26 mouse cellular contexts compared by ENCODE assay signal in genomic region chr15:74169331-74169730, GRCm38 (mm10).
"Had no signal": no experiment of that assay in that cellular context is flagged by ENCODE, and none has a peak within 500 bp of the region (broad histone marks: within the 10 kb centered on the region; RNA-seq: fewer than 3 reads in every experiment).

No protein-coding gene starts in this region.

- H3K4me3 ChIP-seq: heart, adult 2 months; heart, embryonic 13.5 days; heart, embryonic 15.5 days; hindbrain, embryonic 13.5 days; hindbrain, embryonic 15.5 days; kidney, embryonic 15.5 days; limb, embryonic 13.5 days; limb, embryonic 15.5 days; liver, embryonic 12.5 days had no signal

- H3K9ac ChIP-seq: heart, embryonic 13.5 days; heart, embryonic 15.5 days; hindbrain, embryonic 13.5 days; hindbrain, embryonic 15.5 days; kidney, embryonic 15.5 days; limb, embryonic 13.5 days; limb, embryonic 15.5 days; liver, embryonic 12.5 days had no signal

- ATAC-seq: hindbrain, postnatal 0 days; intestine, embryonic 16.5 days; liver, embryonic 12.5 days had no signal

- H3K4me2 ChIP-seq: heart, embryonic 11.5 days; heart, embryonic 13.5 days; heart, embryonic 15.5 days; hindbrain, embryonic 13.5 days; hindbrain, embryonic 15.5 days; kidney, embryonic 15.5 days; limb, embryonic 13.5 days; limb, embryonic 15.5 days; liver, embryonic 12.5 days had no signal

- H3K27me3 ChIP-seq: heart, embryonic 15.5 days; hindbrain, embryonic 13.5 days; hindbrain, embryonic 15.5 days; liver, embryonic 12.5 days had no signal

- H3K4me1 ChIP-seq: heart, embryonic 13.5 days; heart, embryonic 15.5 days; kidney, embryonic 15.5 days; limb, embryonic 15.5 days; liver, embryonic 12.5 days had no signal

- H3K9me3 ChIP-seq: heart, embryonic 13.5 days; heart, embryonic 15.5 days; hindbrain, embryonic 13.5 days; hindbrain, embryonic 15.5 days; kidney, embryonic 15.5 days; limb, embryonic 13.5 days; limb, embryonic 15.5 days; liver, embryonic 12.5 days had no signal

- H3K27ac ChIP-seq: heart, adult 2 months; heart, embryonic 13.5 days; heart, embryonic 15.5 days; hindbrain, embryonic 13.5 days; hindbrain, embryonic 15.5 days; hindbrain, postnatal 0 days; kidney, embryonic 15.5 days; kidney, postnatal 0 days; limb, embryonic 13.5 days; limb, embryonic 15.5 days; liver, embryonic 12.5 days had no signal

- H3K36me3 ChIP-seq: heart, embryonic 13.5 days; heart, embryonic 15.5 days; hindbrain, embryonic 13.5 days; hindbrain, embryonic 15.5 days; kidney, embryonic 15.5 days; limb, embryonic 13.5 days; limb, embryonic 15.5 days; liver, embryonic 12.5 days had no signal

- DNase-seq: gastrocnemius, postnatal 14 days; gastrocnemius, postnatal 36 days; heart, adult 11 months; heart, adult 2 months; heart, postnatal 14 days; heart, postnatal 36 days; kidney, adult 11 months; kidney, adult 2 months; kidney, adult 9 months; kidney, postnatal 14 days; kidney, postnatal 36 days; layer of hippocampus, adult 9-11 months; layer of hippocampus, postnatal 36 days; left cerebral cortex, postnatal 4 days had no signal
